Mouse (Mus musculus): ENCODE data around the gene Stk40.
"Not testable (repeated sequence)": the region's sequence is repeated elsewhere in the genome, so short reads cannot be mapped to it uniquely, and the experiment has no call there.

Gene Stk40

GRCm38 (mm10) chr4:126103590-126104068 lies at the start of gene Stk40:
Gene Stk40 (plus strand): TSS chr4:126103957.
- ATAC-seq (ENCODE audit: low TSS enrichment): peak; percentile 85

DNA sequence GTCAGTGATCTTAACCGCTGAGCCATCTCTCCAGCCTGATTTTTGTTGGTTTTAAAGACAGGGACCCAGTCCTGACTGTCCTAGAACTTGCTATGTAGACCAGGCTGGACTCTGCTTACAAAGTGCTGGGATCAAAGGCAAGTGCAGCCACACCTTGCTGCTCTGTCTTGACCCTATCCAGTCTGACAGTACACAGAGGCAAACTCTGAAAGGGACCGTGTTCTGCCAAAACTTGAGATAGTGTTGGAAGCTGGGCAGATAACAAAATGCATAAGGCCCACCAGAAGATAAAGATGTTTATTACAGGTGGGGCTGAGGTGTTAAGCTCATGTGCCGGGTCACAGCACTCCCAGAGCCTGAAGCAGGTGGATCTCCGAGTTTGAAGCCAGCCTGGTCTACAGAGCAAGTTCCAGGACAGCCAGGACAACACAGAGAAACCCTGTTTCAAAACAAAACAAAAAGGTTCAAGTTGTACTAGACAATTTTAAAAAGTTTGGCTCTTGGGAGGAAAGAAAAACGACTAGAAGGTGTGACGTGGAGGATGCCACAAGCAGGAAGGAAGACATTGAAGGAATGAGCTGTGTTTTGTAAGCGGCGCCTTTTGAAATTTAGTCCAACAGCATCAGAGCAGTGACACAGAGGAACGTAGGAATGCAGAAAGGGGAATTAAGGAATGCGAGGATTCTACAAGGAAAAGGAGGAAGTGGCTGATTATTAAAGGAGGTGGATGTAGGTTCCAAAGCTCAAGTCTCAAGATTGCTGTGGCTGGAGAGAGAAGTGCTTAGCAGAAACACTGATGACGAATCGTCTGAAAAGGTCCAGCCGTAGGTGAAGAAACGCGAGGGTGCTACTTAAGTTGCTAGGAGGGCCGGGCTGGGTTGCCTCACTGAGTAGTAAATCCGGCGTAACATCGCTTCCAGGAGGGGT lies 46.3 kb upstream of the Stk40 start:
- no peak for ATAC-seq (ENCODE audit: low TSS enrichment)

GRCm38 (mm10) chr4:126058134-126058996 lies 45.4 kb upstream of the Stk40 start, which contains the start of gene Oscp1:
Gene Oscp1 (plus strand): TSS chr4:126058565.
- peak; percentile 93 for ATAC-seq (ENCODE audit: low TSS enrichment)

DNA sequence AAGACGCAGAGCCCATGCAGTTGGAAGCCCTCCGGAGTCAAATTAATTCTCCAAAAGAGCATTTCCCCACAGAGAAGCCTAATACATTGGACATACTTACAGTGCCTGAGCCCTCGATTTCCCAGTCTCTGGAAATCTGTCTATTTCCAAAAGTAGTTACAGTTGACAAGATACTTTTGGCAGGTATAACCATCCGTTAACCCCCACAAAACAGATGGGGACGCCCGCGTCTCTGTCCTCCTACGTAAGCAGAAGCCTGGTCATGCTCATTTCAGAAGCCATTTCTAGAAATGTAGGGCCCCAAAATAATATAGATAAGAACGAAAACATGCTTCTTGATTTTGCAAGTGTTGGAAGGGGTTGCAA lies 44.8 kb upstream of the Stk40 start:
- peak; percentile 62 for ATAC-seq (ENCODE audit: low TSS enrichment)

DNA sequence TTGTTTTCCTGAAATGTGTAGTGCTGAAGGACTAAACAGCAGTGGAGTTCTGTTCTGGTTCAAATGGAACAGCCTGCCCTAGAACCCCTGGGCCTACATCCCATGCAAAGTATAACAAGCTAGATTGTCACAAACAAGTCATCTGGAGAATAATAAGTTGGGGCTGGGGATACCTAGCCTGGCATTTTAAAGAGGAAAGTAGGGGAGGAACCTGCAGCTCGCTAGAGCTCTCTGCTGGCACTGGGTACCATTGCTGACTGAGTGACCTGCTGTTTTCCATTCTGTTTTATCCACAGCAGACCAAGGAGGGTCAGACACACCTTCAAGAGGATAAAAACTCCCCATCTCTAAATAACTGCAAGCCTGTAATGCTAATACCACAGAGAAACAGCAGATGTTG lies 40.9 kb upstream of the Stk40 start:
- ATAC-seq (ENCODE audit: low TSS enrichment): no peak

DNA sequence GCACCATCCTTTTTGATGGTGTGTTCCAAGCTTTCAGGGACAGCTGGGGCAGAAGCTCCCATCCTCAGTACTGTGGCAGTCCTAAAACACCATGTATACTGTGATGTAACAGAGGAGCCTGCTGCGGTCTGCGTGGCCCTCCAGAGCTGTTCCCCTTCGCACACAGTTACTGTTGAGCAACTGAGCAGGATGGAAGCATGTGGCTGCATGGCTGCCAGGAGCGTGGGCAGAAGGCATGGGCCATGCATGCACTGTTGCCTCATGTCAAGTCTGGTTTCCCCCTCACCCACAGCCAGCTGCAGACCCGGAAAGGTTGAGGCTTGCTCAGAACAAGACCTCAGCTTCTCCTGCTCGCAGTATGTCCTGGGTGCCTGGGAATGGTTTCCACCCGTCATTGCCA lies 38.5 kb upstream of the Stk40 start:
- ATAC-seq (ENCODE audit: low TSS enrichment): peak; percentile 42; the same call in 1 of the 2 replicates

- peak; percentile 41; the same call in 1 of the 2 replicates for ATAC-seq (ENCODE audit: low TSS enrichment)
Observed at GRCm38 (mm10) chr4:126067401-126068077, 36.2 kb upstream of the Stk40 start.

DNA sequence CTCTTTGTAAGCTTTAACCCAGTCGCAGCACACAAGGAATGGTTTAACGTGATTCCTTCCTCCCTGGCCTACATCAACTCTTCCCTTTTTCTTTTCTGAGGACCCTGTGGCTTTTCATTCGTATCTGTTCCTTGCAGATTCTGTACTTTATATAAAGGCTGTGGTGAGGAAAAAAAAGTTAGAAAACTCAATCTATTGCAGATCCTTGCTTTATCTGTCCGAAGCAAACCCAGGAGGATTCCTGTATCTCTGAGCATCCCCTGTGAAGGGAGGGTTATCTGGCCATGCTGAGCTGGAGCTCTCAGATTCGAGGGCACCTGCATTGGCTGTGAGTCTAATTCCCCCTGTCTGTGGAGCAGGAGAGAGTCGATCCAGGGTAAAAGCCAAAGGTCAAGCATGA lies 34.9 kb upstream of the Stk40 start:
- no peak for ATAC-seq (ENCODE audit: low TSS enrichment)

- no peak for ATAC-seq (ENCODE audit: low TSS enrichment)
Observed at GRCm38 (mm10) chr4:126077833-126078232, 25.9 kb upstream of the Stk40 start.

GRCm38 (mm10) chr4:126079266-126079665 lies 24.5 kb upstream of the Stk40 start:
- ATAC-seq (ENCODE audit: low TSS enrichment): no peak

DNA sequence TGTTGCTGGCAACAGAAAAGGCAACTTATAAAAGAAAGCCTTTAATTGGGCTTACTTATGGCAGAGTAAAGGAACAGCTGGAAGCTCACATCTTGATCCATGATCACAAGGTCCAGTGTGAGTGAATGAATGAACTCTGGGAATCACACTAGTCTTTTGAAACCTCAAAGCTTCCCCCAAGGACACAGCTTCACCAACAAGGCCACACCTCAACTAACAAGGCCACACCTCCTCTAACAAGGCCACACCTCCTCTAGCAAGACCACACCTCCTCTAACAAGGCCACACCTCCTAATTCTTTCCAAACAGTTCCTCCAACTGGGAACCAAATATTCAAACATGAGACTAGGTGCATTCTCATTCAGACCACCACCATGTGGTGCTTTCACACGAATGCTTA lies 22.2 kb upstream of the Stk40 start:
- no peak for ATAC-seq (ENCODE audit: low TSS enrichment)

DNA sequence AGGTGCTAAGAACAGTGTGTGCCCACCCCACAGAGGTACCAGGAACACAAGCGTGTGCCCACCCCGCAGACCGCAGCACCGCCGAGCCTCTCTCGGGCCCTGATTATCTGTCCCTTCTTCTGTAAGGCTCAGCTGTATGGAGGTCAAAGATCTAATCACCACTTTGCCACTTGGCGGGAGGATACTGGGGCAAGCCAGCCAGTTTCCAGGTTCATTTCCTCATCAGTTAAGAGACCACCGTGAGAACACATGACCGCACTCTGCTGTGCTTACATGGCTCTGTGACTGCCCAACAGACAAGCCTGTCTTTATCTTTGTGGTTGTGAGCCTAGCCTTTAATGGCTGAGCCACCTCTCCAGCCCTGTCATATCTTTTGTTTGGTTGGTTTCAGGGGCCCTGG lies 20.7 kb upstream of the Stk40 start:
- no peak for ATAC-seq (ENCODE audit: low TSS enrichment)

DNA sequence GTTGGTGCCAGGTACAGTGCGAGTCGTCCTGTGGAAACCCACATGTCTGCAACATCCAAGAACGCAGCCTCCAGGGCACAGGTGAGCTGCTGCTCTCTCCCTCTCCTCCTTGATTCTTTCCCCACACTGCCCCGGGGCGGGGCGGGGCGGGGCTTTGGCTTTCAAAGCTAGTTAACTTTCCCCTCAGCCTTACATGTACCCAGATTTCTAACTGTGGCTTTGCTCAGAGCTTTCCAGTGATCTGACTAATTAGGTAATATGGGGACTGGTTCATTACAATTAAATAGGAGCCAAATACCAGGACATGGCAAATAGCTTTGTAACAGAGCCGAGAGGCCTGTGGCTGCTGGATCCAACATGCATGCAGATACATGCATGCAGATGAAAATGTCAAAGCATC lies 19.4 kb upstream of the Stk40 start:
- no peak for ATAC-seq (ENCODE audit: low TSS enrichment)

- ATAC-seq (ENCODE audit: low TSS enrichment): peak; percentile 97
Observed at GRCm38 (mm10) chr4:126085996-126086576, 17.7 kb upstream of the Stk40 start.

GRCm38 (mm10) chr4:126090101-126090847 lies 13.5 kb upstream of the Stk40 start:
- ATAC-seq (ENCODE audit: low TSS enrichment): no peak

DNA sequence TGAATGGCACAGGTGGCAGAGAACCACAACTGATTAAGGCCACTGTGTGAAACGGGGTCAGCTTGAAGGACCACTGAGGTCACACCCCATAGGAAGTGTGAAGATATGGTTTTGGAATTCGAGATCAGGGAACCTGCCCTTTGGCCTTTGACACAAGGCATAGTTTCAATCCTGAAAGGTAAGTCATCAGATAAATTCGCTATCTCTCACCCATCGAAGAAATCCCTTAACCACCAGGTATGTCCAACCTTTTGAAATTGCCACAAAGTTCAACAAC lies 13.0 kb upstream of the Stk40 start:
- ATAC-seq (ENCODE audit: low TSS enrichment): no peak

- no peak for ATAC-seq (ENCODE audit: low TSS enrichment)
Observed at GRCm38 (mm10) chr4:126091873-126092272, 11.9 kb upstream of the Stk40 start.

DNA sequence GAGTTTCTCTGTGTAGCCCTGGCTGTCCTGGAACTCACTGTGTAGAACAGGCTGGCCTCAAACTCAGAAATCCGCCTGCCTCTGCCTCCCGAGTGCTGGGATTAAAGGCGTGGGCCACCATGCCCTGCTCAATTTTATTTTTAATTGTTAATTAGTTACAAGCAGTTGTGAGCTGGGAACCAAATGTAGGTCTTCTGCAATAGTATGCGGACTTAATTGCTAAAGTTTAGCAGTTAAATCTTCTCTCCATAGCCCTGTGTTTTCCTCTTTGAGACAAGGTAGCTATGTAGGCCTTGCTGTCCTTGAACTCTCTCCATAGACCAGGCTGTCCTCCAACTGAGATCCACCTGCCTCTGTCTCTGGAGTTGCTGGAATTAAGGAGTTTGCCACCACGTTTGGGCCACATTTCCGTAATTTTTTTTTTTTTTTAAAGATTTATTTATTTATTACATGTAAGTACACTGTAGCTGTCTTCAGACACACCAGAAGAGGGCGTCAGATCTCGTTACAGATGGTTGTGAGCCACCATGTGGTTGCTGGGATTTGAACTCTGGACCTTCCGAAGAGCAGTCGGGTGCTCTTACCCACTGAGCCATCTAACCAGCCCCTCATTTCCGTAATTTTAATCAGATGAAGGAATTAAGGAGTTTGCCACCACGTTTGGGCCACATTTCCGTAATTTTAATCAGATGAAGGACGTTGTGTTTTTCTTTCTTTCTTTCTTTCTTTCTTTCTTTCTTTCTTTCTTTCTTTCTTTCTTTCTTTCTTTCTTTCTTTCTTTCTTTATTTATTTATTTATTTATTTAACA lies 7.9 kb upstream of the Stk40 start:
- ATAC-seq (ENCODE audit: low TSS enrichment): not testable (repeated sequence)

DNA sequence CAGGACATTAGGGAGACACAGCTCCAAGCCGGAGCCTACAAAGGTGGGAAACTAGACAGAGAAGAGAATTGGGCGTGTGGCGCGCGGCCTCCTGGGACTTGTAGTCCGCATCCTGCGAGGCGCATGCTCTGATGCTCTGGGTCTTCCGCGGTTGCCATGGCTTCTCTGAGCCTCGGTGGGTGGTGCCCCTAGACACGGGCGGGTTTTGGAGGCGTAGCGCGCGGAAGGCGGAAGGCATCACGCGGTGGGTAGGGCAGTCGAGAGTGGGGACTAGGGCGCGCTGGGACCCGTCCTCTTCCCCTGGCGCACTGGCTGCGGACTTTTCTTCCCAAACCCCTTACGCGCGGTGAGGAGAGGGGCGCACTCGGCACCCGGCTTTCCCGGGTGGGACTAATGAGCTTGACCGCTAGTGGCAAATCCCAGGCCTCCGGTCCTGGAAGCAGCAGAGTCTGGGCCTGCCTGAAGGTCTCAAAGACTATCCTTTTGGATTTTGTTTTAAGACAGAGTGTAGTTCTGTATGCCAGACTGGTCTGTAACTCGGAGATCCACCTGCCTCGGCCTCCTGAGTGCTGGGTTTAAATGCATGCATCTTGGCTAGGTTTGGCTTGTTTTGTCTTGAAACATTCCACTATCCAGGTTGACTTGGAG lies 7.2 kb upstream of the Stk40 start, which contains the start of gene Lsm10:
Gene Lsm10, plus strand, starts transcription at position 160 of the 648 bp plus-strand sequence.
- ATAC-seq (ENCODE audit: low TSS enrichment): peak; percentile 99

Measured in frontal cortex, adult (tissue).